Mouse (Mus musculus) liver, embryonic 11.5 days (tissue): Measurements from ENCODE around the gene C1rl. TPM values are rescaled to one million over a fixed set of nuclear protein-coding genes. Genes with fewer than 3 reads are reported as not detected.
A peak's percentile ranks its signal among the peaks of the same experiment; 100 is the strongest.
"Not testable (repeated sequence)": the region's sequence is repeated elsewhere in the genome, so short reads cannot be mapped to it uniquely, and the experiment has no call there.

Source experiments
- ATAC-seq: fragments of 200-750 bp; cut with Nextera tagmentation; replicated peaks from 2 replicates; pipeline ENCODE4 v1.8.0; 2017; ENCODE audit warnings: moderate number of reproducible peaks, mild to moderate bottlenecking, moderate TSS enrichment, moderate library complexity; ENCODE audit not compliant: low FRiP score
- DNase-seq: peaks from one replicate; pipeline ENCODE4 v3.0.0-alpha.2; 2017; ENCODE audit warnings: low spot score
- H3K27ac ChIP-seq: fragments of 300-500 bp; sonication (generic); 2 replicates; pipeline ENCODE4 v1.5.1; 2014; ENCODE audit warnings: mild to moderate bottlenecking, low read depth, low read length, control low read depth
- H3K27me3 ChIP-seq: fragments of 300-500 bp; sonication (generic); replicated peaks from 2 replicates; pipeline ENCODE4 v1.6.1; 2014; ENCODE audit warnings: low read length, mixed read lengths; ENCODE audit not compliant: control insufficient read depth, insufficient read depth
- H3K36me3 ChIP-seq: fragments of 300-500 bp; sonication (generic); 2 replicates; pipeline ENCODE4 v1.6.1; 2014; ENCODE audit warnings: mild to moderate bottlenecking, low read length, moderate library complexity, mixed read lengths; ENCODE audit not compliant: control insufficient read depth, insufficient read depth
- H3K4me1 ChIP-seq: fragments of 300-500 bp; sonication (generic); replicated peaks from 2 replicates; pipeline ENCODE4 v1.6.1; 2014; ENCODE audit warnings: low read length, mixed read lengths; ENCODE audit not compliant: control insufficient read depth, insufficient read depth
- H3K4me2 ChIP-seq: fragments of 300-500 bp; sonication (generic); 2 replicates; pipeline ENCODE4 v1.6.1; 2014; ENCODE audit warnings: mild to moderate bottlenecking, control low read depth, moderate library complexity
- H3K4me3 ChIP-seq: fragments of 300-500 bp; sonication (generic); 2 replicates; pipeline ENCODE4 v1.5.1; 2014; ENCODE audit warnings: low read depth, low read length, control low read depth
- H3K9ac ChIP-seq: fragments of 300-500 bp; sonication (generic); 2 replicates; pipeline ENCODE4 v1.6.1; 2014; ENCODE audit warnings: low read depth, low read length, control low read depth
- H3K9me3 ChIP-seq: fragments of 300-500 bp; sonication (generic); 2 replicates; pipeline ENCODE4 v1.6.1; 2016; ENCODE audit warnings: low read length, inconsistent platforms, mixed read lengths; ENCODE audit not compliant: control insufficient read depth
- WGBS: fragments of 180-500 bp; shearing (Covaris S2); extraction: QIAGEN DNeasy Blood & Tissue Kit; methylation state at CpG from one replicate; pipeline ENCODE4 v1.1.7; 2014; 5-methylcytosine and 5-hydroxymethylcytosine counted together
- polyA plus RNA-seq: library from polyadenylated mRNA; unstranded; fragments of >200 nt; fragmentation: Nextera tagmentation; extraction: Ambion mirVana; gene quantifications from 2 replicates; pipeline ENCODE4 v1.2.1, GENCODE M21; 2014

Gene C1rl
- polyA plus RNA-seq, 1 experiment from 2014 or later = 4.1 TPM

- H3K4me2 ChIP-seq = no peak overlapping the region
- no peak overlapping the region for H3K4me3 ChIP-seq
- peaks cover 15% of the 10 kb centered on the region for H3K4me1 ChIP-seq
- H3K27me3 ChIP-seq = no peaks in the 10 kb centered on the region
- H3K9me3 ChIP-seq = no peaks in the 10 kb centered on the region
- WGBS = 78% methylated on average over 11 of the region's 11 CpGs
- no peak overlapping the region for H3K9ac ChIP-seq
- H3K36me3 ChIP-seq = no peaks in the 10 kb centered on the region
- H3K27ac ChIP-seq = no peak overlapping the region
- no peak for ATAC-seq
- no peak for DNase-seq
Observed at GRCm38 (mm10) chr6:124476796-124477195, 16.1 kb upstream of the C1rl start.

- no peak overlapping the region for H3K9ac ChIP-seq
- H3K27me3 ChIP-seq = no peaks in the 10 kb centered on the region
- DNase-seq (no peak), ATAC-seq (no peak)
- H3K4me2 ChIP-seq = no peak overlapping the region
- 58% methylated on average over 5 of the region's 5 CpGs for WGBS
- H3K27ac ChIP-seq = 0 out of 2 replicates have a peak overlapping the region, but pooled peaks have one; percentile 1
- no peak overlapping the region for H3K4me3 ChIP-seq
- H3K4me1 ChIP-seq = peaks cover 15% of the 10 kb centered on the region
- no peaks in the 10 kb centered on the region for H3K36me3 ChIP-seq
- no peaks in the 10 kb centered on the region for H3K9me3 ChIP-seq
Observed at GRCm38 (mm10) chr6:124477221-124477655, 15.7 kb upstream of the C1rl start.

- no peak overlapping the region for H3K4me3 ChIP-seq
- H3K9ac ChIP-seq = no peak overlapping the region
- no peaks in the 10 kb centered on the region for H3K9me3 ChIP-seq
- ATAC-seq (no peak), DNase-seq (no peak)
- H3K27me3 ChIP-seq = no peaks in the 10 kb centered on the region
- WGBS = 47% methylated on average over 17 of the region's 17 CpGs
- 0 out of 2 replicates have a peak overlapping the region, but pooled peaks have one; percentile 1 for H3K27ac ChIP-seq
- no peak overlapping the region for H3K4me2 ChIP-seq
- H3K36me3 ChIP-seq = no peaks in the 10 kb centered on the region
- H3K4me1 ChIP-seq = peaks cover 12% of the 10 kb centered on the region
Observed at GRCm38 (mm10) chr6:124477922-124478651, 14.8 kb upstream of the C1rl start.

- H3K4me3 ChIP-seq = no peak overlapping the region
- H3K4me1 ChIP-seq = peaks cover 7% of the 10 kb centered on the region; the same call in 1 of the 2 replicates
- DNase-seq (no peak), ATAC-seq (no peak)
- H3K9ac ChIP-seq = no peak overlapping the region
- H3K9me3 ChIP-seq = no peaks in the 10 kb centered on the region
- H3K36me3 ChIP-seq = no peaks in the 10 kb centered on the region
- no peak overlapping the region for H3K4me2 ChIP-seq
- H3K27ac ChIP-seq = no peak overlapping the region
- no peaks in the 10 kb centered on the region for H3K27me3 ChIP-seq
- 77% methylated on average over 3 of the region's 3 CpGs for WGBS
Observed at GRCm38 (mm10) chr6:124478874-124479572, 13.9 kb upstream of the C1rl start.

- no peak for ATAC-seq
- no peak for DNase-seq
- Histone ChIP-seq H3K4me1 (peaks cover 7% of the 10 kb centered on the region; the same call in 1 of the 2 replicates), H3K9me3 (no peaks in the 10 kb centered on the region), H3K9ac (no peak overlapping the region), H3K4me3 (no peak overlapping the region), H3K4me2 (no peak overlapping the region), H3K27me3 (no peaks in the 10 kb centered on the region), H3K27ac (no peak overlapping the region), H3K36me3 (no peaks in the 10 kb centered on the region)
- 75% methylated on average over 3 of the region's 3 CpGs for WGBS
Observed at GRCm38 (mm10) chr6:124479573-124479930, 13.4 kb upstream of the C1rl start.

GRCm38 (mm10) chr6:124480295-124480694, 12.6 kb upstream of the C1rl start:
- H3K27ac ChIP-seq = no peak overlapping the region
- WGBS = 50% methylated on average over 4 of the region's 4 CpGs
- H3K9me3 ChIP-seq = no peaks in the 10 kb centered on the region
- peaks cover 7% of the 10 kb centered on the region; the same call in 1 of the 2 replicates for H3K4me1 ChIP-seq
- H3K27me3 ChIP-seq = no peaks in the 10 kb centered on the region
- H3K9ac ChIP-seq = no peak overlapping the region
- ATAC-seq (no peak), DNase-seq (no peak)
- H3K36me3 ChIP-seq = no peaks in the 10 kb centered on the region
- no peak overlapping the region for H3K4me2 ChIP-seq
- no peak overlapping the region for H3K4me3 ChIP-seq

GRCm38 (mm10) chr6:124481571-124481970, 11.3 kb upstream of the C1rl start:
- Histone ChIP-seq H3K9me3 (no peaks in the 10 kb centered on the region), H3K4me1 (peaks cover 7% of the 10 kb centered on the region; the same call in 1 of the 2 replicates), H3K4me2 (no peak overlapping the region), H3K9ac (no peak overlapping the region), H3K27ac (no peak overlapping the region; the same call in 1 of the 2 replicates), H3K36me3 (no peaks in the 10 kb centered on the region), H3K27me3 (no peaks in the 10 kb centered on the region), H3K4me3 (no peak overlapping the region)
- peak; percentile 61 for DNase-seq
- peak; percentile 43 for ATAC-seq
- WGBS = 23% methylated on average over 6 of the region's 6 CpGs

- H3K4me2 ChIP-seq, H3K27ac ChIP-seq, ATAC-seq, H3K27me3 ChIP-seq, H3K36me3 ChIP-seq, H3K9me3 ChIP-seq, H3K9ac ChIP-seq, H3K4me1 ChIP-seq, H3K4me3 ChIP-seq, DNase-seq: not testable (repeated sequence)
- WGBS = 74% methylated on average over 3 of the region's 3 CpGs
Observed at GRCm38 (mm10) chr6:124483831-124484230, 9.1 kb upstream of the C1rl start.
